Mouse (Mus musculus): Measurements from ENCODE around the gene Hoxb7. TPM values are rescaled to one million over a fixed set of nuclear protein-coding genes. Genes with fewer than 3 reads are reported as not detected.

Gene Hoxb7
- polyA plus RNA-seq, 2 experiments: 2.7 to 4.4 TPM

DNA sequence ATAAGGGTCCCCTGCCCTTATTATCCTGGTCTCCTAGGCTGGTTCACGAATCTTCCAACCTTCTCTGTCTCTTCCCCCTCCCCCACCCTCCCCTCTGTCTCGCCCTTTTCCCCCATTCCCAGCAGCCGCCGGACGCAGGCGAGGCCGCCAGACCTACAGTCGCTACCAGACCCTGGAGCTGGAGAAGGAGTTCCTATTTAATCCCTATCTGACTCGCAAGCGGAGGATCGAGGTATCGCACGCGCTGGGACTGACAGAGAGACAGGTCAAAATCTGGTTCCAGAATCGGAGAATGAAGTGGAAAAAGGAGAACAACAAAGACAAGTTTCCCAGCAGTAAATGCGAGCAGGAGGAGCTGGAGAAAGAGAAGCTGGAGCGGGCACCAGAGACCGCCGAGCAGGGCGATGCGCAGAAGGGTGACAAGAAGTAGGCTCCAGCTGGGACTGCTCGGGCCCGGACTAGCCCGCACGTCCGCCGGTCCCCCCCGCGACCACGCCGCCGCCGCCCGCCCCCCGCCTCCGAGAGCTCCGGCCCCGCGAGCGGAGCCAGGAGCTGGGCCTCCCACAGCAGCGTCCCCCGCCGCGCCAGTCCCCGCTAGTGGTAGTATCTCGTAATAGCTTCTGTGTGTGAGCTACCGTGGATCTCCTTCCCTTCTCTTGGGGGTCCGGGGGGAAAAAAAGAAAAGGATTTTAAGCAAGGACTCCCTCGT, 2.2 kb upstream of the Hoxb7 start:
- ATAC-seq (ENCODE audit: low FRiP score, low read depth): no peak
- Histone ChIP-seq H3K4me3 (replicated peaks; ENCODE audit: low read length) (peak overlapping the region; percentile 25), H3K4me1 (ENCODE audit: control insufficient read depth, insufficient read depth, low read length) (peaks cover 4% of the 10 kb centered on the region; the same call in 1 of the 2 replicates), H3K9me3 (ENCODE audit: control insufficient read depth, low read length) (no peaks in the 10 kb centered on the region), H3K27me3 (ENCODE audit: control insufficient read depth, insufficient read depth, low read length) (peaks cover 97% of the 10 kb centered on the region), H3K27ac (replicated peaks; ENCODE audit: low read depth, low read length) (no peak overlapping the region), H3K36me3 (ENCODE audit: control insufficient read depth, insufficient read depth, low read length) (no peaks in the 10 kb centered on the region), H3K9ac (ENCODE audit: low read depth, low read length, severe bottlenecking) (peak overlapping the region; percentile 36; the same call in 1 of the 2 replicates), H3K4me2 (replicated peaks; ENCODE audit: low read depth, low read length, severe bottlenecking) (peak overlapping the region; percentile 41)
- no peak for TF ChIP-seq POLR2A (IDR thresholded peaks at IDR 0.05; ENCODE audit: borderline replicate concordance, extremely low read depth, insufficient read depth, insufficient read length)
- 2% methylated on average over 46 of the region's 49 CpGs for WGBS
- DNase-seq (ENCODE audit: low spot score): no peak

DNA sequence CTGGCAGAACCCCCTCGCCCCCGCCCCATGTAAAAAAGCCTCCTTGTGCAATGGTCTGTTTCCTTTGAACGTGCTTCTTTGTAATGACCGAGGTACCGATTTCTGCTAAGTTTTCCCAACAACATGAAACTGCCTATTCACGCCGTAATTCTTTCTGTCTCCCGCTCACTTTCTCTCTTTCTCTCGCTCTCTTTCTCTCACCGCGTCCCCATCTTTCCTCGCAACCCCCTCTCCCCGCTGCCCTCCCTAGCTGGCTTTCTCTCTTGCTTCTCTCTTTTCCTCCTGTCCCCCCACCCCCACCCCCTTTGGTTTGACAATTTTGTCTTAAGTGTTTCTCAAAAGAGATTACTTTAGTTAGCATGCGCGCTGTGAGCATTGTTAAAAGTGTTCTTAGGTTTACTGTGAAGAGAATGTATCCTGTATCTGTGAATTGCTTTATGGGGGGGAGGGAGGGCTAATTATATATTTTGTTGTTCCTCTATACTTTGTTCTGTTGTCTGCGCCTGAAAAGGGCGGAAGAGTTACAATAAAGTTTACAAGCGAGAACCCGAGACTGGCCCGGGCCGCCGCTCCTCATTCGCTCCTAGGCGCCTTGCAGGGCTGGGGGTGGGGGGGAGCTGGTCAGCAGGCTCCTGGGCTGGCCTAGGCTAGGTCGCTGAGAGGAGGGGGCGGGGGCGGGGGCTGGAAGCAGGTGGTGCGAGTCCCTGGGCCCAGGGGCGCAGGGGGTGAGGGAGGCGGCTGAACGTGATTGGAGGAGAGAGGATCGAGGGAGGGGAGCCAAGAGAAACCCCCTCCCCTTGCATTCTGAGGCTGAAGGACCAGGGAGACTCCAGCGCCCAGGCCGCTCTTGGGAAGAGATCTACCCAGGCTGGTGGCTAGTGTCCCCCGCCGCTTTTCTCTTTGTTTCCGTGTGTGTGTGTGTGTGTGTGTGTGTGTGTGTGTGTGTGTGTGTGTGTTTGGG, 1.4 kb upstream of the Hoxb7 start:
- peak overlapping the region; percentile 41 for H3K4me2 ChIP-seq (replicated peaks; ENCODE audit: low read depth, low read length, severe bottlenecking)
- under 1% methylated on average over 31 of the region's 37 CpGs for WGBS
- peaks cover 97% of the 10 kb centered on the region for H3K27me3 ChIP-seq (ENCODE audit: control insufficient read depth, insufficient read depth, low read length)
- no peak overlapping the region for H3K9ac ChIP-seq (ENCODE audit: low read depth, low read length, severe bottlenecking)
- DNase-seq (ENCODE audit: low spot score) (no peak), ATAC-seq (ENCODE audit: low FRiP score, low read depth) (no peak)
- no peak overlapping the region for H3K27ac ChIP-seq (replicated peaks; ENCODE audit: low read depth, low read length)
- H3K36me3 ChIP-seq (ENCODE audit: control insufficient read depth, insufficient read depth, low read length): no peaks in the 10 kb centered on the region
- peaks cover 4% of the 10 kb centered on the region; the same call in 1 of the 2 replicates for H3K4me1 ChIP-seq (ENCODE audit: control insufficient read depth, insufficient read depth, low read length)
- TF ChIP-seq POLR2A (IDR thresholded peaks at IDR 0.05; ENCODE audit: borderline replicate concordance, extremely low read depth, insufficient read depth, insufficient read length): no peak
- peak overlapping the region; percentile 25 for H3K4me3 ChIP-seq (replicated peaks; ENCODE audit: low read length)
- no peaks in the 10 kb centered on the region for H3K9me3 ChIP-seq (ENCODE audit: control insufficient read depth, low read length)

DNA sequence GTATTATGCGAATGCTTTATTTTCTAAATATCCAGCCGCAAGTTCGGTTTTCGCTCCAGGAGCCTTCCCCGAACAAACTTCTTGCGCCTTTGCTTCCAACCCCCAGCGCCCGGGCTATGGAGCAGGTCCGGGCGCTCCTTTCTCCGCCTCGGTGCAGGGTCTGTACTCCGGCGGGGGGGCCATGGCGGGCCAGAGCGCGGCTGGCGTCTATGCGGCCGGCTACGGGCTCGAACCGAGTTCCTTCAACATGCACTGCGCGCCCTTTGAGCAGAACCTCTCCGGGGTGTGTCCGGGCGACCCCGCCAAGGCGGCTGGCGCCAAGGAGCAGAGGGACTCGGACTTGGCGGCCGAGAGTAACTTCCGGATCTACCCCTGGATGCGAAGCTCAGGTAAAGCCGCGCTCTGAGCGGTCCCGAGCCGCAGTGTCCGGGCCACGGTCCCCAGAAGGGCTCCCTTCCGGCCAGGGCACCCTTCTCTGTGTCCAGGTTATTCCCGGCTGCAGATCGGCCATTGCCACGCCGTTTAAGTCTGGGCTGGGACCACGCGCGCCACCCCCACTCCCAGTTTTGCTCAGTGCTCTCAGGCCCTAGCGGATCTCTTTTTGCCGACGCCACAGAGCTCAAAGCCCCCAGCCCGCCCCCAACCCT, 439 bp downstream of the Hoxb7 start:
- 1% methylated on average over 55 of the region's 55 CpGs for WGBS
- Histone ChIP-seq H3K27me3 (ENCODE audit: control insufficient read depth, insufficient read depth, low read length) (peaks cover 98% of the 10 kb centered on the region), H3K27ac (replicated peaks; ENCODE audit: low read depth, low read length) (no peak overlapping the region), H3K4me2 (replicated peaks; ENCODE audit: low read depth, low read length, severe bottlenecking) (peak overlapping the region; percentile 43), H3K9me3 (ENCODE audit: control insufficient read depth, low read length) (no peaks in the 10 kb centered on the region), H3K4me1 (ENCODE audit: control insufficient read depth, insufficient read depth, low read length) (peaks cover 4% of the 10 kb centered on the region; the same call in 1 of the 2 replicates), H3K4me3 (replicated peaks; ENCODE audit: low read length) (peak overlapping the region; percentile 28), H3K36me3 (ENCODE audit: control insufficient read depth, insufficient read depth, low read length) (no peaks in the 10 kb centered on the region), H3K9ac (ENCODE audit: low read depth, low read length, severe bottlenecking) (0 out of 2 replicates have a peak overlapping the region, but pooled peaks have one; percentile 26)
- TF ChIP-seq POLR2A (IDR thresholded peaks at IDR 0.05; ENCODE audit: borderline replicate concordance, extremely low read depth, insufficient read depth, insufficient read length): no peak
- ATAC-seq (ENCODE audit: low FRiP score, low read depth) (no peak), DNase-seq (ENCODE audit: low spot score) (no peak)

DNA sequence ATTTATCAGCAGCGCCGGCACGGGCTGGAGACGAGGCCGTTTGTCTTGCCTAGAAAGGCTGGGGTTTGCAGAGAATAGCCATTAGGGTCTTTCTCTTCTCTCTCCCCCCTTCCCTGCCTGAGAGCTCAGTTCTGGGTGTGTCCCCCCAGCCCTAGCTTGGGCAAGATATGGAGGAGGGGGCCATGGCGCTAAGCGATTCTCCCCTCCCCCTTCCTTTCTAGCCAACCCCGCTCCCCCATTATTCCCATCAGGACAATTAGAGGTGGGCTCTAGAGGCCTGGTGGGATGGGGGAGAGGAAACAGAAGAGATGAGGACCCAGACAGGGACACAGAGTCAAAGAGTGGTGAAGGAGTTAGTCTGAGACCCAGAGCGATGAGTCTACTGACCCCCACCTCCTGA, 988 bp downstream of the Hoxb7 start:
- Histone ChIP-seq H3K4me3 (replicated peaks; ENCODE audit: low read length) (peak overlapping the region; percentile 28), H3K4me2 (replicated peaks; ENCODE audit: low read depth, low read length, severe bottlenecking) (peak overlapping the region; percentile 43), H3K9ac (ENCODE audit: low read depth, low read length, severe bottlenecking) (no peak overlapping the region), H3K36me3 (ENCODE audit: control insufficient read depth, insufficient read depth, low read length) (no peaks in the 10 kb centered on the region), H3K27me3 (ENCODE audit: control insufficient read depth, insufficient read depth, low read length) (peaks cover 98% of the 10 kb centered on the region), H3K4me1 (ENCODE audit: control insufficient read depth, insufficient read depth, low read length) (peaks cover 4% of the 10 kb centered on the region; the same call in 1 of the 2 replicates), H3K9me3 (ENCODE audit: control insufficient read depth, low read length) (no peaks in the 10 kb centered on the region), H3K27ac (replicated peaks; ENCODE audit: low read depth, low read length) (no peak overlapping the region)
- TF ChIP-seq POLR2A (IDR thresholded peaks at IDR 0.05; ENCODE audit: borderline replicate concordance, extremely low read depth, insufficient read depth, insufficient read length): no peak
- no peak for ATAC-seq (ENCODE audit: low FRiP score, low read depth)
- DNase-seq (ENCODE audit: low spot score): no peak
- WGBS: 1% methylated on average over 9 of the region's 9 CpGs
